25 mouse cellular contexts compared by ENCODE assay signal in genomic region chr3:38270742-38271141, GRCm38 (mm10).
"Had no signal": no experiment of that assay in that cellular context is flagged by ENCODE, and none has a peak within 500 bp of the region (broad histone marks: within the 10 kb centered on the region; RNA-seq: fewer than 3 reads in every experiment).

No protein-coding gene starts in this region.

- ATAC-seq: hindbrain, postnatal 0 days; intestine, embryonic 15.5 days; intestine, postnatal 0 days had no signal

- H3K9me3 ChIP-seq: heart, embryonic 13.5 days; hindbrain, embryonic 15.5 days; intestine, embryonic 15.5 days; limb, embryonic 10.5 days; limb, embryonic 12.5 days had no signal

- H3K4me1 ChIP-seq: heart, embryonic 15.5 days; hindbrain, embryonic 13.5 days; hindbrain, embryonic 15.5 days; intestine, embryonic 15.5 days had no signal

- H3K27me3 ChIP-seq: heart, embryonic 13.5 days; heart, embryonic 15.5 days; intestine, embryonic 15.5 days; limb, embryonic 12.5 days had no signal

- H3K4me3 ChIP-seq: heart, adult 2 months; heart, embryonic 13.5 days; heart, embryonic 15.5 days; hindbrain, embryonic 13.5 days; hindbrain, embryonic 15.5 days; intestine, embryonic 15.5 days; layer of hippocampus, adult 2 months; left cerebral cortex, adult 2 months; limb, embryonic 10.5 days; limb, embryonic 12.5 days had no signal

- DNase-seq: gastrocnemius, postnatal 14 days; gastrocnemius, postnatal 36 days; heart, adult 11 months; heart, adult 2 months; heart, postnatal 14 days; heart, postnatal 36 days; kidney, adult 18-20 months; kidney, adult 8-10 months; kidney, postnatal 10 days; kidney, postnatal 25 days; kidney, postnatal 4 days; liver had no signal

- H3K9ac ChIP-seq: heart, embryonic 13.5 days; heart, embryonic 15.5 days; hindbrain, embryonic 13.5 days; hindbrain, embryonic 15.5 days; intestine, embryonic 15.5 days; limb, embryonic 12.5 days had no signal

- H3K27ac ChIP-seq: heart, adult 2 months; heart, embryonic 13.5 days; heart, embryonic 15.5 days; hindbrain, embryonic 13.5 days; hindbrain, embryonic 15.5 days; hindbrain, postnatal 0 days; intestine, embryonic 15.5 days; layer of hippocampus, adult 2 months; left cerebral cortex, adult 2 months; limb, embryonic 10.5 days; limb, embryonic 12.5 days had no signal

- H3K4me2 ChIP-seq: heart, embryonic 11.5 days; heart, embryonic 13.5 days; heart, embryonic 15.5 days; hindbrain, embryonic 13.5 days; hindbrain, embryonic 15.5 days; intestine, embryonic 15.5 days; limb, embryonic 12.5 days; liver, embryonic 11.5 days had no signal

- H3K36me3 ChIP-seq: heart, embryonic 13.5 days; heart, embryonic 15.5 days; hindbrain, embryonic 13.5 days; hindbrain, embryonic 15.5 days; intestine, embryonic 15.5 days; limb, embryonic 10.5 days; limb, embryonic 12.5 days had no signal
